Mouse (Mus musculus) intestine, embryonic 15.5 days (tissue): ENCODE results near the gene Crim1. TPM values are rescaled to one million over a fixed set of nuclear protein-coding genes. Genes with fewer than 3 reads are reported as not detected.

Source experiments
- ATAC-seq: fragments of 200-750 bp; cut with Nextera tagmentation; 2 replicates; pipeline ENCODE4 v1.8.0; 2017; ENCODE audit warnings: moderate TSS enrichment, moderate library complexity
- H3K27ac ChIP-seq: fragments of 300-500 bp; sonication (generic); 2 replicates; pipeline ENCODE4 v1.5.1; 2015; ENCODE audit warnings: mild to moderate bottlenecking, inconsistent platforms
- H3K27me3 ChIP-seq: fragments of 300-500 bp; sonication (generic); replicated peaks from 2 replicates; pipeline ENCODE4 v1.6.1; 2015; ENCODE audit warnings: inconsistent platforms
- H3K36me3 ChIP-seq: fragments of 300-500 bp; sonication (generic); 2 replicates; pipeline ENCODE4 v1.6.1; 2015; ENCODE audit warnings: inconsistent platforms
- H3K4me1 ChIP-seq: fragments of 300-500 bp; sonication (generic); replicated peaks from 2 replicates; pipeline ENCODE4 v1.6.1; 2015; ENCODE audit warnings: inconsistent platforms
- H3K4me2 ChIP-seq: fragments of 300-500 bp; sonication (generic); replicated peaks from 2 replicates; pipeline ENCODE4 v1.6.1; 2015; ENCODE audit warnings: mild to moderate bottlenecking, inconsistent platforms
- H3K4me3 ChIP-seq: fragments of 300-500 bp; sonication (generic); replicated peaks from 2 replicates; pipeline ENCODE4 v1.5.1; 2015; ENCODE audit warnings: inconsistent platforms
- H3K9ac ChIP-seq: fragments of 300-500 bp; sonication (generic); 2 replicates; pipeline ENCODE4 v1.6.1; 2015; ENCODE audit warnings: inconsistent platforms
- H3K9me3 ChIP-seq: fragments of 300-500 bp; sonication (generic); 2 replicates; pipeline ENCODE4 v1.6.1; 2016; ENCODE audit warnings: inconsistent platforms
- WGBS: fragments of 180-500 bp; shearing (Covaris S2); methylation state at CpG from one replicate; pipeline ENCODE4 v1.1.7; 2015; 5-methylcytosine and 5-hydroxymethylcytosine counted together
- polyA plus RNA-seq: library from polyadenylated mRNA; unstranded; fragments of >200 nt; fragmentation: Nextera tagmentation; extraction: Ambion mirVana; gene quantifications from 2 replicates; pipeline ENCODE4 v1.2.1, GENCODE M21; 2015

Crim1 gene
- polyA plus RNA-seq, 1 experiment from 2014 or later = 5.9 TPM

- H3K4me1 ChIP-seq = peaks cover 14% of the 10 kb centered on the region
- no peaks in the 10 kb centered on the region for H3K36me3 ChIP-seq
- no peak overlapping the region for H3K27ac ChIP-seq
- peak overlapping the region; percentile 92 for H3K4me3 ChIP-seq
- 11% methylated on average over 7 of the region's 7 CpGs for WGBS
- H3K27me3 ChIP-seq = 0 out of 2 replicates have a peak, but pooled peaks cover 2% of the 10 kb centered on the region
- H3K4me2 ChIP-seq = peak overlapping the region; percentile 84
- H3K9me3 ChIP-seq = no peaks in the 10 kb centered on the region
- H3K9ac ChIP-seq = peak overlapping the region; percentile 78
- ATAC-seq = no peak
Measured at GRCm38 (mm10) chr17:78199231-78199625, 820 bp upstream of the Crim1 start.

GRCm38 (mm10) chr17:78200561-78201220 is 643 bp downstream of the Crim1 start:
- peak; percentile 53 for ATAC-seq
- peak overlapping the region; percentile 85 for H3K9ac ChIP-seq
- H3K4me1 ChIP-seq = peaks cover 17% of the 10 kb centered on the region
- 0 out of 2 replicates have a peak, but pooled peaks cover 2% of the 10 kb centered on the region for H3K27me3 ChIP-seq
- peak overlapping the region; percentile 92 for H3K4me3 ChIP-seq
- no peaks in the 10 kb centered on the region for H3K36me3 ChIP-seq
- WGBS = under 1% methylated on average over 58 of the region's 73 CpGs
- peak overlapping the region; percentile 84 for H3K4me2 ChIP-seq
- peak overlapping the region; percentile 94 for H3K27ac ChIP-seq
- H3K9me3 ChIP-seq = no peaks in the 10 kb centered on the region

- WGBS = under 1% methylated on average over 39 of the region's 39 CpGs
- Histone ChIP-seq H3K4me3 (peak overlapping the region; percentile 92), H3K27ac (peak overlapping the region; percentile 94), H3K27me3 (0 out of 2 replicates have a peak, but pooled peaks cover 2% of the 10 kb centered on the region), H3K4me1 (peaks cover 24% of the 10 kb centered on the region), H3K9me3 (no peaks in the 10 kb centered on the region), H3K9ac (peak overlapping the region; percentile 85), H3K4me2 (peak overlapping the region; percentile 84), H3K36me3 (no peaks in the 10 kb centered on the region)
- peak; percentile 57 for ATAC-seq
Measured at GRCm38 (mm10) chr17:78201221-78202058, 1.4 kb downstream of the Crim1 start.

DNA sequence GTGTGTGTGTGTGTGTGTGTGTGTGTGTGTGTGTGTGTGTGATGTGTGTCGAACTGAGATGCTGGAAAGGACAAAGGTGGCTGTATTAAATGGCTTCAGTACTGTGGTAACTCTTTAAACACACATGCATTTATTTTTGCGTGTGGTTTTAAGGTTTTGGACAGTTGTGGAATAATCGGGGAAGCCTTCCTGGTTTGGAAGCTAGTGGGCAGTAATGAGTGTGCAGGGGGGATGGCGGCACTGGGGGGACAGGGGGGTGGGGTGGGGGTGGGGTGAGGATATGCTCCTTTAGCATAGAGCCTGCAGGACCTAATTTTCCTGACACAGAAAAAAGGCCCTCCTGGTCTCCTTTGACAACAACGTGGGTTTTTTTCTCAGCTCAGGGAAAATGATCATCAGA is 2.2 kb downstream of the Crim1 start:
- Histone ChIP-seq H3K36me3 (no peaks in the 10 kb centered on the region), H3K4me1 (peaks cover 30% of the 10 kb centered on the region), H3K27me3 (0 out of 2 replicates have a peak, but pooled peaks cover 2% of the 10 kb centered on the region), H3K9ac (no peak overlapping the region), H3K27ac (no peak overlapping the region), H3K4me2 (peak overlapping the region; percentile 84), H3K4me3 (peak overlapping the region; percentile 92), H3K9me3 (no peaks in the 10 kb centered on the region)
- no peak for ATAC-seq
- WGBS = 11% methylated on average over 5 of the region's 5 CpGs

GRCm38 (mm10) chr17:78202756-78203155 is 2.7 kb downstream of the Crim1 start:
- H3K27ac ChIP-seq = no peak overlapping the region
- WGBS = 67% methylated on average over 3 of the region's 3 CpGs
- no peak overlapping the region for H3K9ac ChIP-seq
- 0 out of 2 replicates have a peak overlapping the region, but pooled peaks have one; percentile 92 for H3K4me3 ChIP-seq
- 0 out of 2 replicates have a peak, but pooled peaks cover 2% of the 10 kb centered on the region for H3K27me3 ChIP-seq
- H3K36me3 ChIP-seq = no peaks in the 10 kb centered on the region
- peaks cover 32% of the 10 kb centered on the region for H3K4me1 ChIP-seq
- H3K9me3 ChIP-seq = no peaks in the 10 kb centered on the region
- peak overlapping the region; percentile 84 for H3K4me2 ChIP-seq
- ATAC-seq = no peak

GRCm38 (mm10) chr17:78203478-78203877 is 3.4 kb downstream of the Crim1 start:
- H3K27ac ChIP-seq = no peak overlapping the region
- H3K4me1 ChIP-seq = peaks cover 32% of the 10 kb centered on the region
- H3K27me3 ChIP-seq = 0 out of 2 replicates have a peak, but pooled peaks cover 2% of the 10 kb centered on the region
- no peaks in the 10 kb centered on the region for H3K36me3 ChIP-seq
- no peaks in the 10 kb centered on the region for H3K9me3 ChIP-seq
- no peak for ATAC-seq
- no peak overlapping the region for H3K9ac ChIP-seq
- H3K4me2 ChIP-seq = no peak overlapping the region
- WGBS = 55% methylated on average over 5 of the region's 5 CpGs
- H3K4me3 ChIP-seq = no peak overlapping the region

DNA sequence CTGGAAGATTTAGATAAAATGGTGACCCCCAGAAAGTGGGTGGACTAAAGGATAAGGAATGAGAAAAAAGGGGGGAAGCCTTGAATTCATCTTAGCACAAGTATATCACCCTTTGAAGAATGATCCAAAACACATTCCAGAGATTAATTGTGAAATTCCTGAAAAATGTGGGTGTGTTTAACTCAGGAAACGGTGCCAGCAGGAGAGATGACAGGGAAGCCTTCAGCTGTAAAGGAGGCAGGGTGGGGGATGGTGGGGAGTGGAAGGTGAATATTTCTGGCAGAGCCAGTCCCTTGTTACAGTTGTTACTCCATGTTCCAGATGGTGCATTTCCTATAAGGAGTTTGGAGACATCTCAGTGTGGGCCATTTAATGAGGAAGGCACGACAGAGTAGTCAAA is 6.4 kb downstream of the Crim1 start:
- H3K9ac ChIP-seq = no peak overlapping the region
- H3K27me3 ChIP-seq = no peaks in the 10 kb centered on the region
- no peaks in the 10 kb centered on the region for H3K36me3 ChIP-seq
- WGBS = 27% methylated on average over 2 of the region's 2 CpGs
- H3K9me3 ChIP-seq = no peaks in the 10 kb centered on the region
- H3K4me2 ChIP-seq = no peak overlapping the region
- H3K4me1 ChIP-seq = peaks cover 32% of the 10 kb centered on the region
- H3K4me3 ChIP-seq = no peak overlapping the region
- H3K27ac ChIP-seq = no peak overlapping the region
- ATAC-seq = no peak

- no peak overlapping the region for H3K4me2 ChIP-seq
- H3K36me3 ChIP-seq = no peaks in the 10 kb centered on the region
- no peak overlapping the region for H3K4me3 ChIP-seq
- H3K9me3 ChIP-seq = no peaks in the 10 kb centered on the region
- ATAC-seq = no peak
- no peak overlapping the region for H3K27ac ChIP-seq
- H3K27me3 ChIP-seq = no peaks in the 10 kb centered on the region
- H3K4me1 ChIP-seq = peaks cover 28% of the 10 kb centered on the region
- no peak overlapping the region for H3K9ac ChIP-seq
- WGBS = 73% methylated on average over 3 of the region's 3 CpGs
Measured at GRCm38 (mm10) chr17:78207246-78207645, 7.2 kb downstream of the Crim1 start.

GRCm38 (mm10) chr17:78208805-78209204 is 8.8 kb downstream of the Crim1 start:
- Histone ChIP-seq H3K4me2 (no peak overlapping the region), H3K36me3 (no peaks in the 10 kb centered on the region), H3K27ac (no peak overlapping the region), H3K4me1 (peaks cover 25% of the 10 kb centered on the region), H3K27me3 (no peaks in the 10 kb centered on the region), H3K9ac (no peak overlapping the region), H3K4me3 (no peak overlapping the region), H3K9me3 (no peaks in the 10 kb centered on the region)
- 57% methylated on average over 3 of the region's 3 CpGs for WGBS
- no peak for ATAC-seq

DNA sequence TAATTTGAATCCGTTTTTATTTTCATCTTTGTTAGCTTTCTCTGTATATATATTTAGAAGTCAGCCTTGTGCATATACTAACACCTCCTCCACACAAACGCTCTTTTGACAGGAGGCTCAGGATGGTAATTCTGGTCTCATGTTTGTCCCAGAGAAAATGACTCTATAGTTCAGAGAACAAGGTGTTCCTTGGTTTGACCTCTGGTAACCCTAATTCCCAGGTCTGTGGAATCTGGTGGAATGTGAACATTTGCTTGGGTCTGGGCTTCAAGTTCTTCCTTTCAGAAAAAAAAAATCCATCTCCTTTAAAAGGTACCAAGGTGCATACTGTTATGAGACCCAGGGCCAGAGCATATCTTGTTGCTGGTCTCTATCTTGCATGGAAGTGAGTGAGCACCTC is 9.6 kb downstream of the Crim1 start:
- Histone ChIP-seq H3K9ac (no peak overlapping the region), H3K9me3 (no peaks in the 10 kb centered on the region), H3K36me3 (no peaks in the 10 kb centered on the region), H3K27me3 (no peaks in the 10 kb centered on the region), H3K4me3 (no peak overlapping the region), H3K4me1 (peaks cover 30% of the 10 kb centered on the region), H3K27ac (no peak overlapping the region), H3K4me2 (no peak overlapping the region)
- ATAC-seq = no peak
- WGBS = 79% methylated on average over 2 of the region's 2 CpGs

DNA sequence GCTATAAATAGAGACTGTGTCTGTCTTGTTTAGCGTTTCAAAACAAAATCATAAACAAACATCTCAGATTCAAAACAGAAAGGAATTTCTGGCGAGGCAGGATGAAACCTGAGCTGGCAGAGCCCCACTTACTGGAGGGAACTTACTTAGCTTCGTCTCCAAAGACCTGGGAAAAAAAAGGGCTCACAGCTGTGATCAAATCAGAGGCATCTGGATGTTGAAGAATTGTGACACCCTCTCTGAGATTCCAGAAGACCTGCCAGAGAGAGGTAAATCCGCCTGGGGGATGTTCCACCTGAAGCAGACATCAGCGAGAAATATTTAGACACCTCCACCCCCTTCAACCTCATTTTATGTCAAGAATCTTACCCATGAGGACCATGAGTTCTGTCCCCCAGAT is 11.8 kb downstream of the Crim1 start:
- ATAC-seq = no peak
- H3K4me3 ChIP-seq = no peak overlapping the region
- H3K4me2 ChIP-seq = no peak overlapping the region
- peaks cover 26% of the 10 kb centered on the region; the same call in 1 of the 2 replicates for H3K4me1 ChIP-seq
- 72% methylated on average over 5 of the region's 5 CpGs for WGBS
- H3K9ac ChIP-seq = no peak overlapping the region
- no peaks in the 10 kb centered on the region for H3K9me3 ChIP-seq
- H3K36me3 ChIP-seq = no peaks in the 10 kb centered on the region
- H3K27me3 ChIP-seq = no peaks in the 10 kb centered on the region
- no peak overlapping the region for H3K27ac ChIP-seq

DNA sequence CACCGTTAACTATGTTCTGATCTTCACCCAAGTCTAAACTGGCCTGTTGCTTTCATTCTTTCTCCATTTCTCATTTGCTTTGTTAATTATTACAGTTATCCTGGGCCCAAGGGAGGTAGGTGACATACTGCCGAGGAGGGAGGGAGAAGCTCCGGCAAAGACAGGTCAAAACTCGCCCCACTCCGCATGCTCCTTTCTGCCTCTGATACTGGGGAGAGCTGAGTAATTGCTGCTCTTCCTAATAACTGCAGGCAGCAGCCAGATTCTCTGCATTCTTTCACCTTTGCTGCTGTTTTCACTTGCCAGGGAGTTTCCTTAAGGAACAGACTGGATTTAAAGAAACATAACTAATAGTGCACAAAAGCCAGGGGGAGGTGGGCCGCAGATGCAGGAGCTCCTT is 13.1 kb downstream of the Crim1 start:
- H3K4me1 ChIP-seq = peaks cover 29% of the 10 kb centered on the region
- H3K9me3 ChIP-seq = no peaks in the 10 kb centered on the region
- no peak overlapping the region for H3K9ac ChIP-seq
- 43% methylated on average over 6 of the region's 6 CpGs for WGBS
- no peaks in the 10 kb centered on the region for H3K27me3 ChIP-seq
- no peak overlapping the region for H3K4me3 ChIP-seq
- no peaks in the 10 kb centered on the region for H3K36me3 ChIP-seq
- no peak overlapping the region for H3K27ac ChIP-seq
- no peak overlapping the region for H3K4me2 ChIP-seq
- ATAC-seq = no peak
